Mouse (Mus musculus) megakaryocyte, embryonic 14.5 days (primary cell): ENCODE measurements around the gene Phlda2.

ENCODE experiments used
- FLI1 ChIP-seq: IDR thresholded peaks from 2 replicates; pipeline ENCODE4 v1.6.1; 2012; ENCODE audit warnings: low read length, inconsistent platforms, mixed read lengths
- GATA1 ChIP-seq: IDR thresholded peaks from 3 replicates; pipeline ENCODE4 v1.6.1; 2012; ENCODE audit warnings: mixed read lengths, low read length, inconsistent platforms, borderline replicate concordance

- TF ChIP-seq FLI1 (no peak), GATA1 (no peak)
Observed at GRCm38 (mm10) chr7:143511335-143511712, 8.4 kb upstream of the Phlda2 start.
